Mouse (Mus musculus) stomach, embryonic 15.5 days (tissue): ENCODE data around the gene Twf2. TPM values are rescaled to one million over a fixed set of nuclear protein-coding genes. Genes with fewer than 3 reads are reported as not detected.
A peak's percentile ranks its signal among the peaks of the same experiment; 100 is the strongest.
"Not testable (repeated sequence)": the region's sequence is repeated elsewhere in the genome, so short reads cannot be mapped to it uniquely, and the experiment has no call there.

Source experiments
- ATAC-seq: fragments of 200-750 bp; cut with Nextera tagmentation; 2 replicates; pipeline ENCODE4 v1.8.0; 2017; ENCODE audit warnings: low read depth, moderate number of reproducible peaks, moderate TSS enrichment; ENCODE audit not compliant: insufficient read depth, low FRiP score
- H3K27ac ChIP-seq: fragments of 300-500 bp; sonication (generic); 2 replicates; pipeline ENCODE4 v1.5.1; 2015; ENCODE audit warnings: mild to moderate bottlenecking, inconsistent platforms
- H3K27me3 ChIP-seq: fragments of 300-500 bp; sonication (generic); replicated peaks from 2 replicates; pipeline ENCODE4 v1.6.1; 2015; ENCODE audit warnings: inconsistent platforms
- H3K36me3 ChIP-seq: fragments of 300-500 bp; sonication (generic); 2 replicates; pipeline ENCODE4 v1.6.1; 2015; ENCODE audit warnings: inconsistent platforms
- H3K4me1 ChIP-seq: fragments of 300-500 bp; sonication (generic); 2 replicates; pipeline ENCODE4 v1.6.1; 2015; ENCODE audit warnings: inconsistent platforms
- H3K4me2 ChIP-seq: fragments of 300-500 bp; sonication (generic); 2 replicates; pipeline ENCODE4 v1.6.1; 2015; ENCODE audit warnings: mild to moderate bottlenecking, inconsistent platforms
- H3K4me3 ChIP-seq: fragments of 300-500 bp; sonication (generic); replicated peaks from 2 replicates; pipeline ENCODE4 v1.5.1; 2015; ENCODE audit warnings: inconsistent platforms
- H3K9ac ChIP-seq: fragments of 300-500 bp; sonication (generic); 2 replicates; pipeline ENCODE4 v1.6.1; 2015; ENCODE audit warnings: inconsistent platforms
- H3K9me3 ChIP-seq: fragments of 300-500 bp; sonication (generic); 2 replicates; pipeline ENCODE4 v1.6.1; 2016; ENCODE audit warnings: inconsistent platforms
- WGBS: fragments of 180-500 bp; shearing (Covaris S2); methylation state at CpG from one replicate; pipeline ENCODE4 v1.1.7; 2015; 5-methylcytosine and 5-hydroxymethylcytosine counted together
- polyA plus RNA-seq: library from polyadenylated mRNA; unstranded; fragments of >200 nt; fragmentation: Nextera tagmentation; extraction: Ambion mirVana; gene quantifications from 2 replicates; pipeline ENCODE4 v1.2.1, GENCODE M21; 2015

Gene Twf2
- polyA plus RNA-seq, 1 experiment from 2014 or later: 64.0 TPM

GRCm38 (mm10) chr9:106169006-106169405 is 33.9 kb upstream of the Twf2 start:
- not testable (repeated sequence) for H3K4me2 ChIP-seq, H3K36me3 ChIP-seq, H3K27ac ChIP-seq, H3K9ac ChIP-seq, ATAC-seq, H3K9me3 ChIP-seq, H3K4me3 ChIP-seq, H3K27me3 ChIP-seq
- WGBS: 89% methylated on average over 1 of the region's 1 CpGs
- peaks cover 14% of the 10 kb centered on the region for H3K4me1 ChIP-seq

GRCm38 (mm10) chr9:106169917-106170316 is 33.0 kb upstream of the Twf2 start:
- Histone ChIP-seq H3K27me3 (no peaks in the 10 kb centered on the region), H3K4me2 (peak overlapping the region; percentile 94), H3K4me1 (peaks cover 16% of the 10 kb centered on the region), H3K9ac (no peak overlapping the region), H3K27ac (peak overlapping the region; percentile 97; the same call in 1 of the 2 replicates), H3K9me3 (no peaks in the 10 kb centered on the region), H3K36me3 (no peaks in the 10 kb centered on the region), H3K4me3 (peak overlapping the region; percentile 92)
- 31% methylated on average over 6 of the region's 6 CpGs for WGBS
- ATAC-seq: no peak

GRCm38 (mm10) chr9:106170556-106171345 is 32.2 kb upstream of the Twf2 start, which contains the start of gene Wdr82:
Gene Wdr82 (plus strand): TSS chr9:106170928.
- Histone ChIP-seq H3K9me3 (no peaks in the 10 kb centered on the region), H3K36me3 (no peaks in the 10 kb centered on the region), H3K4me2 (peak within 1 kb of the TSS; percentile 94), H3K9ac (peak within 1 kb of the TSS; percentile 72), H3K27me3 (no peaks in the 10 kb centered on the region), H3K4me3 (peak within 1 kb of the TSS; percentile 92), H3K4me1 (peaks cover 16% of the 10 kb centered on the region), H3K27ac (peak within 1 kb of the TSS; percentile 97)
- ATAC-seq: peak; percentile 94
- WGBS: under 1% methylated on average over 78 of the region's 81 CpGs

- Histone ChIP-seq H3K27me3 (no peaks in the 10 kb centered on the region), H3K27ac (peak overlapping the region; percentile 97), H3K36me3 (peaks cover 3% of the 10 kb centered on the region; the same call in 1 of the 2 replicates), H3K4me2 (peak overlapping the region; percentile 61), H3K9ac (peak overlapping the region; percentile 72), H3K9me3 (no peaks in the 10 kb centered on the region), H3K4me1 (peaks cover 16% of the 10 kb centered on the region), H3K4me3 (peak overlapping the region; percentile 92)
- WGBS: under 1% methylated on average over 30 of the region's 30 CpGs
- peak; percentile 25 for ATAC-seq
Observed at GRCm38 (mm10) chr9:106171346-106172158, 31.4 kb upstream of the Twf2 start.

GRCm38 (mm10) chr9:106172527-106172926 is 30.4 kb upstream of the Twf2 start:
- Histone ChIP-seq H3K27me3 (no peaks in the 10 kb centered on the region), H3K9ac (peak overlapping the region; percentile 72; the same call in 1 of the 2 replicates), H3K4me2 (peak overlapping the region; percentile 61), H3K36me3 (peaks cover 5% of the 10 kb centered on the region; the same call in 1 of the 2 replicates), H3K4me1 (peaks cover 16% of the 10 kb centered on the region), H3K9me3 (no peaks in the 10 kb centered on the region), H3K4me3 (peak overlapping the region; percentile 92), H3K27ac (no peak overlapping the region)
- no peak for ATAC-seq
- WGBS: 3% methylated on average over 3 of the region's 3 CpGs

- ATAC-seq: no peak
- Histone ChIP-seq H3K4me1 (peaks cover 16% of the 10 kb centered on the region), H3K9ac (0 out of 2 replicates have a peak overlapping the region, but pooled peaks have one; percentile 29), H3K4me2 (peak overlapping the region; percentile 61), H3K36me3 (peaks cover 9% of the 10 kb centered on the region; the same call in 1 of the 2 replicates), H3K27ac (no peak overlapping the region), H3K27me3 (no peaks in the 10 kb centered on the region), H3K4me3 (peak overlapping the region; percentile 22), H3K9me3 (no peaks in the 10 kb centered on the region)
- 55% methylated on average over 2 of the region's 2 CpGs for WGBS
Observed at GRCm38 (mm10) chr9:106173363-106173762, 29.5 kb upstream of the Twf2 start.

- Histone ChIP-seq H3K36me3 (peaks cover 20% of the 10 kb centered on the region), H3K9me3 (no peaks in the 10 kb centered on the region), H3K4me1 (peaks cover 13% of the 10 kb centered on the region), H3K27ac (no peak overlapping the region), H3K9ac (no peak overlapping the region), H3K27me3 (no peaks in the 10 kb centered on the region), H3K4me3 (no peak overlapping the region), H3K4me2 (no peak overlapping the region)
- ATAC-seq: no peak
- WGBS: 67% methylated on average over 3 of the region's 3 CpGs
Observed at GRCm38 (mm10) chr9:106175552-106176200, 27.2 kb upstream of the Twf2 start.

GRCm38 (mm10) chr9:106176769-106177168 is 26.1 kb upstream of the Twf2 start:
- H3K9me3 ChIP-seq: no peaks in the 10 kb centered on the region
- H3K4me3 ChIP-seq: no peak overlapping the region
- H3K4me2 ChIP-seq: no peak overlapping the region
- no peaks in the 10 kb centered on the region for H3K27me3 ChIP-seq
- H3K36me3 ChIP-seq: peaks cover 27% of the 10 kb centered on the region
- H3K4me1 ChIP-seq: peaks cover 13% of the 10 kb centered on the region
- no peak for ATAC-seq
- 73% methylated on average over 5 of the region's 5 CpGs for WGBS
- no peak overlapping the region for H3K9ac ChIP-seq
- no peak overlapping the region for H3K27ac ChIP-seq

GRCm38 (mm10) chr9:106177799-106178198 is 25.1 kb upstream of the Twf2 start:
- Histone ChIP-seq H3K9ac (no peak overlapping the region), H3K4me3 (no peak overlapping the region), H3K27ac (no peak overlapping the region), H3K27me3 (no peaks in the 10 kb centered on the region), H3K4me2 (no peak overlapping the region), H3K36me3 (peaks cover 27% of the 10 kb centered on the region), H3K9me3 (no peaks in the 10 kb centered on the region), H3K4me1 (peaks cover 13% of the 10 kb centered on the region)
- 92% methylated on average over 6 of the region's 6 CpGs for WGBS
- ATAC-seq: no peak

- Histone ChIP-seq H3K36me3 (peaks cover 40% of the 10 kb centered on the region), H3K27me3 (no peaks in the 10 kb centered on the region), H3K9ac (no peak overlapping the region)
Observed at GRCm38 (mm10) chr9:106179454-106179853, 23.5 kb upstream of the Twf2 start.

GRCm38 (mm10) chr9:106179964-106180363 is 22.9 kb upstream of the Twf2 start:
- peaks cover 45% of the 10 kb centered on the region for H3K36me3 ChIP-seq
- H3K4me1 ChIP-seq: no peaks in the 10 kb centered on the region
- H3K4me3 ChIP-seq: no peak overlapping the region
- no peaks in the 10 kb centered on the region for H3K27me3 ChIP-seq
- H3K27ac ChIP-seq: no peak overlapping the region
- H3K4me2 ChIP-seq: no peak overlapping the region
- H3K9me3 ChIP-seq: no peaks in the 10 kb centered on the region
- H3K9ac ChIP-seq: no peak overlapping the region
- WGBS: 92% methylated on average over 3 of the region's 3 CpGs
- ATAC-seq: no peak

More at GRCm38 (mm10) chr9:106179454-106179853, 23.5 kb upstream of the Twf2 start:
- no peaks in the 10 kb centered on the region for H3K4me1 ChIP-seq
- no peaks in the 10 kb centered on the region for H3K9me3 ChIP-seq
- no peak overlapping the region for H3K4me2 ChIP-seq
- no peak overlapping the region for H3K4me3 ChIP-seq
- 89% methylated on average over 2 of the region's 2 CpGs for WGBS
- H3K27ac ChIP-seq: no peak overlapping the region
- ATAC-seq: no peak
